Mouse (Mus musculus) spleen, postnatal 36 days (tissue): ENCODE measurements around the gene Rcbtb1.
"Not testable (repeated sequence)": the region's sequence is repeated elsewhere in the genome, so short reads cannot be mapped to it uniquely, and the experiment has no call there.

ENCODE experiments used
- DNase-seq, 2 experiments: peaks; one replicate each; pipeline ENCODE4 v3.0.0; 2022; ENCODE audit warnings: low spot score in 2 of 2, mixed read lengths in 1 of 2

The Rcbtb1 gene

GRCm38 (mm10) chr14:59200711-59201603, at the start of gene Rcbtb1:
Rcbtb1 (plus strand) TSS chr14:59201209.
- DNase-seq = peak; percentile 92 to 93

- DNase-seq = no peak
Observed at GRCm38 (mm10) chr14:59155589-59155988, 45.4 kb upstream of the Rcbtb1 start.

- no peak for DNase-seq
Observed at GRCm38 (mm10) chr14:59157016-59157698, 43.9 kb upstream of the Rcbtb1 start.

- no peak for DNase-seq
Observed at GRCm38 (mm10) chr14:59178649-59179048, 22.4 kb upstream of the Rcbtb1 start, which contains the start of gene Gm5142. Gm5142 (minus strand) TSS chr14:59178749.

GRCm38 (mm10) chr14:59182732-59183131, 18.3 kb upstream of the Rcbtb1 start:
- no peak for DNase-seq

- no peak for DNase-seq
Observed at GRCm38 (mm10) chr14:59185514-59185913, 15.5 kb upstream of the Rcbtb1 start.

GRCm38 (mm10) chr14:59186121-59186520, 14.9 kb upstream of the Rcbtb1 start:
- DNase-seq = no peak

GRCm38 (mm10) chr14:59201604-59202215, 701 bp downstream of the Rcbtb1 start:
- DNase-seq = no peak

- no peak for DNase-seq
Observed at GRCm38 (mm10) chr14:59205461-59205860, 4.5 kb downstream of the Rcbtb1 start.

- DNase-seq = no peak
Observed at GRCm38 (mm10) chr14:59205976-59206583, 5.1 kb downstream of the Rcbtb1 start.

GRCm38 (mm10) chr14:59209003-59209402, 8.0 kb downstream of the Rcbtb1 start:
- DNase-seq = no peak

- DNase-seq = no peak
Observed at GRCm38 (mm10) chr14:59209816-59210215, 8.8 kb downstream of the Rcbtb1 start.

GRCm38 (mm10) chr14:59219241-59219640, 18.2 kb downstream of the Rcbtb1 start:
- DNase-seq = no peak

- no peak for DNase-seq
Observed at GRCm38 (mm10) chr14:59226240-59226639, 25.2 kb downstream of the Rcbtb1 start.

- no peak for DNase-seq
Observed at GRCm38 (mm10) chr14:59229822-59230221, 28.8 kb downstream of the Rcbtb1 start.

- DNase-seq = no peak
Observed at GRCm38 (mm10) chr14:59230331-59230966, 29.4 kb downstream of the Rcbtb1 start.

- DNase-seq = no peak
Observed at GRCm38 (mm10) chr14:59232003-59232402, 31.0 kb downstream of the Rcbtb1 start.

- DNase-seq = no peak
Observed at GRCm38 (mm10) chr14:59233635-59234034, 32.6 kb downstream of the Rcbtb1 start.

GRCm38 (mm10) chr14:59250350-59250749, 49.3 kb downstream of the Rcbtb1 start:
- DNase-seq = not testable (repeated sequence)

- not testable (repeated sequence) for DNase-seq
Observed at GRCm38 (mm10) chr14:59255861-59256260, 54.9 kb downstream of the Rcbtb1 start.

GRCm38 (mm10) chr14:59260056-59260455, 59.0 kb downstream of the Rcbtb1 start, which contains the start of gene Gm6904:
Gm6904 (minus strand) TSS chr14:59260216.
- DNase-seq = peak; percentile 56 to 72
